In the genomic region with DNA sequence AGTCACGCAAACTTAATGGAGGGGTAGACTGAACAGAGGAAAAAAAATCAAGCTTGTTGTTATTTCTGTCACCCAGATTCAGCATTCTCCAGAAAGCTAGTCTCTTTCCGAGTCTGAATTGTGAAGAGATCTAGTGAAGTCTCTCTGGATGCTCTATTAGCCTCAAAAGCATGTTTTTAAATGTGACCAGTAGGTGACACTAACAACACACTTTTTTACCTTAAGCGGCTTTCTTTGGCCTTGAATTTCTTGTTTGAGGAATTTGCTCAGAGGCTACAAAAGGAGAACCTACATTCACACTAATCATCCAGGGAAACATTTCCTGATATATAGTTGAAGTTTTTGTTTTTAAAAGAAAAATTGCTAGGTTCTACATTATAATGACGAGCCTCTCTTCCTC, we compare ENCODE assay signal across 13 mouse cellular contexts. TPM values are rescaled to one million over a fixed set of nuclear protein-coding genes. Genes with fewer than 3 reads are reported as not detected.
DNase-seq lines count a peak whose midpoint lies in the region; ATAC-seq and TF ChIP-seq lines count a peak whose summit lies in the region.
"Had no signal": no experiment of that assay in that cellular context is flagged by ENCODE, and none has a peak within 500 bp of the region (broad histone marks: within the 10 kb centered on the region; RNA-seq: fewer than 3 reads in every experiment).

No protein-coding gene starts in this region.

- TF ChIP-seq RAD21 in CH12.LX (IDR thresholded peaks at IDR 0.05; ENCODE audit: low read depth, low read length) = peak; percentile 77

- no peak overlapping the region for H3K4me2 ChIP-seq in kidney, postnatal 0 days (ENCODE audit: low read length)
- H3K4me2 ChIP-seq in kidney, embryonic 14.5 days (replicated peaks; ENCODE audit: low read depth, low read length) = no peak overlapping the region
- no peak overlapping the region for H3K4me2 ChIP-seq in CH12.LX (ENCODE audit: insufficient read depth, low read depth, poor library complexity, severe bottlenecking)
- H3K4me2 ChIP-seq: embryonic facial prominence, embryonic 13.5 days; liver, embryonic 15.5 days had no signal

- no peak for ATAC-seq in kidney, postnatal 0 days (replicated peaks; ENCODE audit: low FRiP score, low read depth)
- ATAC-seq in kidney, embryonic 14.5 days (ENCODE audit: low FRiP score, low TSS enrichment) = no peak
- ATAC-seq in activated CD4-positive, CD25-positive, alpha-beta regulatory T cell, adult 4 months = no peak

- no peak overlapping the region for H3K4me3 ChIP-seq in kidney, postnatal 0 days (replicated peaks; ENCODE audit: low read depth, low read length)
- H3K4me3 ChIP-seq in kidney, embryonic 14.5 days (ENCODE audit: low read length) = no peak overlapping the region
- no peak overlapping the region for H3K4me3 ChIP-seq in CH12.LX (replicated peaks in 1 of 3; ENCODE audit: low read depth in 2 of 3, low read length in 2 of 3, poor library complexity in 1 of 3)
- H3K4me3 ChIP-seq: embryonic facial prominence, embryonic 13.5 days; liver, embryonic 15.5 days had no signal

- TF ChIP-seq CTCF in kidney, postnatal 0 days (IDR thresholded peaks at IDR 0.05; ENCODE audit: low read depth) = peak; percentile 58
- peak in 1 of 2 experiments; percentile 67; a peak in 2 of 4 replicates for TF ChIP-seq CTCF in CH12.LX (conservative IDR thresholded peaks at IDR 0.05 in 1 of 2, IDR thresholded peaks at IDR 0.05 in 1 of 2; ENCODE audit: low read depth in 2 of 2, low read length in 2 of 2)

- H3K9me3 ChIP-seq in kidney, postnatal 0 days (replicated peaks; ENCODE audit: low read length) = no peaks in the 10 kb centered on the region
- H3K9me3 ChIP-seq in kidney, embryonic 14.5 days (ENCODE audit: control insufficient read depth, low read length) = no peaks in the 10 kb centered on the region
- H3K9me3 ChIP-seq in CH12.LX (replicated peaks; ENCODE audit: low read length) = no peaks in the 10 kb centered on the region
- H3K9me3 ChIP-seq: embryonic facial prominence, embryonic 13.5 days; liver, embryonic 15.5 days had no signal

- TF ChIP-seq POLR2A in CH12.LX (IDR thresholded peaks at IDR 0.05; ENCODE audit: low read depth, low read length) = no peak

- 63% methylated on average over 4 of the region's 4 CpGs for WGBS in kidney, postnatal 0 days
- 61% methylated on average over 4 of the region's 4 CpGs for WGBS in kidney, embryonic 14.5 days

- H3K9ac ChIP-seq in kidney, postnatal 0 days (ENCODE audit: low read depth, low read length) = no peak overlapping the region
- H3K9ac ChIP-seq in kidney, embryonic 14.5 days (ENCODE audit: low read depth, low read length) = no peak overlapping the region
- H3K9ac ChIP-seq in CH12.LX (ENCODE audit: insufficient read depth, low read depth) = no peak overlapping the region
- H3K9ac ChIP-seq: embryonic facial prominence, embryonic 13.5 days; liver, embryonic 15.5 days had no signal

- dilution Hi-C loops in CH12.LX (cut with MboI; ENCODE audit: extremely low pct_ligation_motif_present, extremely low pct_unique_long_range_greater_than_20kb, low sequenced_read_pairs) = no loop called here

- no peaks in the 10 kb centered on the region for H3K79me2 ChIP-seq in CH12.LX (replicated peaks; ENCODE audit: control insufficient read depth, extremely low read depth, insufficient read depth, poor library complexity, severe bottlenecking)

- DNase-seq in kidney, postnatal 0 days (ENCODE audit: low spot score) = peak; percentile 34
- DNase-seq in 416B (ENCODE audit: low read depth) (peak; percentile 58), CH12.LX (ENCODE audit: extremely low read depth) (peak; percentile 29)
- peak; percentile 61 for DNase-seq in embryo, embryonic 10.5 days (ENCODE audit: low spot score)
- no peak for DNase-seq in adrenal gland, adult 18-20 months (ENCODE audit: low spot score in 2 of 2)
- DNase-seq: kidney, adult 11 months had no signal

- no peak for TF ChIP-seq EP300 in CH12.LX (IDR thresholded peaks at IDR 0.05; ENCODE audit: low read length)

- in situ Hi-C loops in CH12.LX (cut with MboI; ENCODE audit: low pct_ligation_motif_present, low pct_unique_long_range_greater_than_20kb, low sequenced_read_pairs) = no loop called here

- no peak overlapping the region for H3K27ac ChIP-seq in kidney, postnatal 0 days
- H3K27ac ChIP-seq in kidney, embryonic 14.5 days (ENCODE audit: low read depth, low read length) = no peak overlapping the region
- H3K27ac ChIP-seq in CH12.LX (ENCODE audit: insufficient read depth, low read depth) = no peak overlapping the region
- H3K27ac ChIP-seq: embryonic facial prominence, embryonic 13.5 days; liver, embryonic 15.5 days had no signal

- H3K36me3 ChIP-seq in kidney, postnatal 0 days (ENCODE audit: insufficient read depth, low read length) = no peaks in the 10 kb centered on the region
- no peaks in the 10 kb centered on the region for H3K36me3 ChIP-seq in kidney, embryonic 14.5 days (ENCODE audit: control insufficient read depth, insufficient read depth, low read length)
- H3K36me3 ChIP-seq in CH12.LX (replicated peaks in 1 of 2; ENCODE audit: control insufficient read depth in 1 of 2, insufficient read depth in 1 of 2, low read length in 1 of 2) = no peaks in the 10 kb centered on the region
- H3K36me3 ChIP-seq: embryonic facial prominence, embryonic 13.5 days; liver, embryonic 15.5 days had no signal

- no peaks in the 10 kb centered on the region for H3K4me1 ChIP-seq in kidney, postnatal 0 days (replicated peaks; ENCODE audit: insufficient read depth, low read length)
- H3K4me1 ChIP-seq in kidney, embryonic 14.5 days (ENCODE audit: control insufficient read depth, insufficient read depth, low read length) = no peaks in the 10 kb centered on the region
- no peaks in the 10 kb centered on the region for H3K4me1 ChIP-seq in CH12.LX (ENCODE audit: control insufficient read depth in 1 of 2, insufficient read depth in 2 of 2)
- H3K4me1 ChIP-seq: embryonic facial prominence, embryonic 13.5 days; liver, embryonic 15.5 days had no signal

- H3K27me3 ChIP-seq in kidney, postnatal 0 days (ENCODE audit: insufficient read depth, low read length) = no peaks in the 10 kb centered on the region
- no peaks in the 10 kb centered on the region for H3K27me3 ChIP-seq in kidney, embryonic 14.5 days (ENCODE audit: control insufficient read depth, insufficient read depth, low read length)
- H3K27me3 ChIP-seq in CH12.LX (replicated peaks) = no peaks in the 10 kb centered on the region
- H3K27me3 ChIP-seq: embryonic facial prominence, embryonic 13.5 days; liver, embryonic 15.5 days had no signal

TF ChIP-seq in CH12.LX, 34 proteins besides CTCF, POLR2A, EP300 and RAD21:
- TF ChIP-seq ZMIZ1 (IDR thresholded peaks at IDR 0.05; ENCODE audit: low read depth, low read length) (no peak), PAX5 (IDR thresholded peaks at IDR 0.05; ENCODE audit: low read length) (no peak), HCFC1 (IDR thresholded peaks at IDR 0.05; ENCODE audit: low read depth, low read length) (no peak), SMC3 (IDR thresholded peaks at IDR 0.05; ENCODE audit: low read depth, low read length) (peak; percentile 38), IRF4 (IDR thresholded peaks at IDR 0.05; ENCODE audit: low read depth, low read length) (no peak), ELF1 (IDR thresholded peaks at IDR 0.05; ENCODE audit: low read depth, low read length) (no peak), USF1 (IDR thresholded peaks at IDR 0.05; ENCODE audit: low read depth, low read length) (no peak), ETS1 (conservative IDR thresholded peaks at IDR 0.05; ENCODE audit: low read depth, low read length) (no peak)

RNA-seq across cellular contexts. Expression of gene Wdr20rt, which starts 48.5 kb away (rescaled TPM):
- not detected in 2 replicates for polyA plus RNA-seq in kidney, postnatal 0 days (2015; fragmentation: Nextera tagmentation; extraction: Ambion mirVana)
- not detected in 2 replicates for polyA plus RNA-seq in kidney, embryonic 14.5 days (2014; fragmentation: Nextera tagmentation; extraction: Ambion mirVana)
- total RNA-seq in CH12.LX (2012; rRNA removed) (not detected in 2 replicates), CH12.LX (2014; rRNA removed) (not detected in 2 replicates)
- polyA plus RNA-seq in CH12.LX (2012; ENCODE audit: insufficient read length, low read depth) = not detected in 2 replicates
- not detected for polyA plus RNA-seq in activated CD4-positive, CD25-positive, alpha-beta regulatory T cell, adult 4 months (2017; shearing (Covaris generic))
- under 1 TPM in 1 of 2 experiments, not detected in 1; 0.19 TPM for total RNA-seq in adrenal gland, adult 18-20 months (2021)
- total RNA-seq: megakaryocyte-erythroid progenitor cell, adult 5-6 weeks had no signal
- polyA plus RNA-seq: embryonic facial prominence, embryonic 13.5 days; heart, embryonic 14.5 days; liver, embryonic 15.5 days; spleen, adult 2 months had no signal

Comparison
In these comparisons a context has a peak if more than half of its experiments do, and no peak if none do; other contexts are left out.
1. DNase-seq: peak in kidney, postnatal 0 days (single experiment), 416B (single experiment), CH12.LX (single experiment) and embryo, embryonic 10.5 days (single experiment); none in adrenal gland, adult 18-20 months (0 of 2).